ENCODE assay signal across 8 mouse cellular contexts in genomic region chr5:9724956-9725600, GRCm38 (mm10). TPM values are rescaled to one million over a fixed set of nuclear protein-coding genes. Genes with fewer than 3 reads are reported as not detected.
DNase-seq lines count a peak whose midpoint lies in the region; ATAC-seq lines count a peak whose summit lies in the region.

TSS of gene Grm3 (minus strand) at chr5:9725170.

- peaks cover 14% of the 10 kb centered on the region; the same call in 1 of the 2 replicates for H3K4me1 ChIP-seq in neural tube, embryonic 13.5 days (replicated peaks)

- peak; percentile 31 to 36 for DNase-seq in left cerebral cortex, adult 18-20 months (ENCODE audit: low spot score in 2 of 2)
- no peak for DNase-seq in left cerebral cortex, adult 11 months (ENCODE audit: low spot score)
- peak; percentile 16 to 17 for DNase-seq in cerebellum, postnatal 36 days
- DNase-seq in left cerebral cortex, adult 8-10 months (ENCODE audit: low spot score in 2 of 2), result peak; percentile 34 to 42
- DNase-seq in T-cell, adult 2 months (ENCODE audit: low spot score), result no peak
- no peak for DNase-seq in adrenal gland, adult (ENCODE audit: inconsistent age in 2 of 2, low spot score in 1 of 2)

- peak within 1 kb of the TSS; percentile 87 for H3K27ac ChIP-seq in neural tube, embryonic 13.5 days (replicated peaks)

- peaks cover 9% of the 10 kb centered on the region; the same call in 1 of the 2 replicates for H3K27me3 ChIP-seq in neural tube, embryonic 13.5 days

- H3K9me3 ChIP-seq in neural tube, embryonic 13.5 days, result no peaks in the 10 kb centered on the region

- peak within 1 kb of the TSS; percentile 96 for H3K4me2 ChIP-seq in neural tube, embryonic 13.5 days

- H3K36me3 ChIP-seq in neural tube, embryonic 13.5 days, result no peaks in the 10 kb centered on the region

- peak; percentile 15 for ATAC-seq in frontal cortex, adult (ENCODE audit: low TSS enrichment)
- peak; percentile 77 for ATAC-seq in neural tube, embryonic 13.5 days (ENCODE audit: low read depth)

- peak within 1 kb of the TSS; percentile 68 for H3K4me3 ChIP-seq in neural tube, embryonic 13.5 days

- under 1% methylated on average over 25 of the region's 25 CpGs for WGBS in neural tube, embryonic 13.5 days

- H3K9ac ChIP-seq in neural tube, embryonic 13.5 days, result peak within 1 kb of the TSS; percentile 84

RNA-seq across cellular contexts. Expression of gene Grm3, which starts in this region (rescaled TPM):
- 100 to 1,000 TPM; 116 to 119 TPM for total RNA-seq in left cerebral cortex, adult 18-20 months (2021)
- total RNA-seq in left cerebral cortex, adult 8-10 months (2022), result 100 to 1,000 TPM; 117 to 147 (median 132) TPM
- polyA plus RNA-seq in neural tube, embryonic 13.5 days (2015; fragmentation: Nextera tagmentation; extraction: Ambion mirVana), result 21.1 and 22.5 TPM in 2 replicates

Comparison
In these comparisons a context has a peak if more than half of its experiments do, and no peak if none do; other contexts are left out.
1. DNase-seq: peak in left cerebral cortex, adult 18-20 months (2 of 2), cerebellum, postnatal 36 days (2 of 2) and left cerebral cortex, adult 8-10 months (2 of 2); none in left cerebral cortex, adult 11 months (single experiment), T-cell, adult 2 months (single experiment) and adrenal gland, adult (0 of 2).